Mouse (Mus musculus): ENCODE data around the gene Dnajc15.

The Dnajc15 gene

DNA sequence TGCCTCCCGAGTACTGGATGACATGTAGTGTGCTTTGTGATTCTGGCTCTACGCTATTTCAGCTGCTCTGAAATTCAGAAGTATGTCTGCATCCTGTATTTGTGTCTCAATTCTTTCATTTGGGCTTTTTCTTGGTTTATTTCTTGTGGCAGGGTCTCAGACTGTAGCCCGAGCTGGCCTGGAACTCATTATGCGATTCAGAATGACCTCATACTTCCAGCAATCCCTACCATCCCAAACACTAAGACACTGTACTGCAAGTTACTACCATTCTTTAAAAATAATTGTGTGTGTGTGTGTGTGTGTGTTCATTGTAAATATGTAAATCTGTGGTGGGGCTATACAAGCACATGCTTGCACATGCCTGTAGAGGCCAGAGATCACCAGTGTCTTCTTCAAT is 78.4 kb downstream of the Dnajc15 start:
- no peak for DNase-seq (ENCODE audit: low read depth)

- no peak for DNase-seq (ENCODE audit: low read depth)
Observed at GRCm38 (mm10) chr14:77795240-77795639, 79.7 kb downstream of the Dnajc15 start.

DNA sequence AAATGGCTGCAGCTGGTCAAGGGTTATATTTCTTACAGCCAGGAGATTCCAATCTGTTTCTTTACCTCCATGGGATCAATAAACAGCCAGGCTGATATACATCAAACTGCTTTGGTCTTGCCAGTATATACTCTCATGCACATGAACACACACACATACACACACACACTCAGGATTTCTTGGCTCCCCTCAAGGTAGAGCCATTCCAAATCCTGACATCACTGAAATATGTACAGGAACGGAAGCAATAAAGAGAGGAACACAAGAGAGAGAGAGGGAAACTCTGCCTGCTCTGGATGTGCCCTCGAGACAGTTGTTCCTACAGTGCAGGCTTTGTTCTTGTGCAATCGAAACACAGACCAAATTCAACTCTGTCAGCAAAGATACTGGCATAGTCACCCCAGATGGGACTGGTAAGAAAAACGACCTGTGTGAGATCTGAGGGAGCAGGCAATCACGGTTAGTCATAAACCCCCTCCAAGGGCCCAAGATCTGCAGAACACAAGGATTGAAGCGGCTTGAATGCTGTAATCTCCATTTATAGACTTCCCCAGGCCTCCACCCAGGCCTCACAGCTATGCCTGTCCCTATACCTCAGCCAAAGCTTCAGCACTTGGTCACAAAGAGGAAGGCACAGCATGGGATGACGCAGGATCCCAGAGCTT is 80.5 kb downstream of the Dnajc15 start:
- no peak for DNase-seq (ENCODE audit: low read depth)

- DNase-seq (ENCODE audit: low read depth), result no peak
Observed at GRCm38 (mm10) chr14:77792998-77793397, 81.9 kb downstream of the Dnajc15 start.

- no peak for DNase-seq (ENCODE audit: low read depth)
Observed at GRCm38 (mm10) chr14:77783217-77783616, 91.7 kb downstream of the Dnajc15 start.

- no peak for DNase-seq (ENCODE audit: low read depth)
Observed at GRCm38 (mm10) chr14:77777365-77777764, 97.6 kb downstream of the Dnajc15 start.

DNA sequence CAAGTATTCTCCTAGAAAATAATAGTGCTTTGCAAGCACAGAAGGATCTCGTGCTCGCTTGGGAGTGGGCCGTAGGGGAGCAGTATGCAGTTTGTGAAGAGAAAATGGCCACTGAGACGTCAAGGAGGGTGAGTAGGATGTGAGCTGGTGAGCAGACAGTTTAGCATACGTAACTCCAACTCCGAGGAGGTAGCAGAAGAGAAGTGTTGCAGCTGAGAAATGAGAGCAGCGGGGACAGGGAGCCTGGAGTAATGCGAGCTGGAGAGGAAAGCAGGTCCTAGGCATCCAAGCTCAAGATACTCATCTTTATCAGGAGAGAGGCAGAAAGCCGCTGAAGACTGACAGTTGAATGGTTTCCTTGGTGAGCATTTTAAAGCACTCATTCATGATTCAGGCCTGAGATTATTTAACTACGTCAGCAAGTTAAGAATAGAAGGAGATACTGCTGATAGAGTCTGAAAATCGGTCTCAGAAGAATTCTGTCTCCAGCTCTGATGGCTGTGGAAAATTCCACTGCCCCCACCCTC is 98.9 kb downstream of the Dnajc15 start:
- no peak for DNase-seq (ENCODE audit: low read depth)

- DNase-seq (ENCODE audit: low read depth), result no peak
Observed at GRCm38 (mm10) chr14:77773331-77773730, 101.6 kb downstream of the Dnajc15 start.

- DNase-seq (ENCODE audit: low read depth), result no peak
Observed at GRCm38 (mm10) chr14:77771626-77772025, 103.3 kb downstream of the Dnajc15 start.
